In the genomic region with DNA sequence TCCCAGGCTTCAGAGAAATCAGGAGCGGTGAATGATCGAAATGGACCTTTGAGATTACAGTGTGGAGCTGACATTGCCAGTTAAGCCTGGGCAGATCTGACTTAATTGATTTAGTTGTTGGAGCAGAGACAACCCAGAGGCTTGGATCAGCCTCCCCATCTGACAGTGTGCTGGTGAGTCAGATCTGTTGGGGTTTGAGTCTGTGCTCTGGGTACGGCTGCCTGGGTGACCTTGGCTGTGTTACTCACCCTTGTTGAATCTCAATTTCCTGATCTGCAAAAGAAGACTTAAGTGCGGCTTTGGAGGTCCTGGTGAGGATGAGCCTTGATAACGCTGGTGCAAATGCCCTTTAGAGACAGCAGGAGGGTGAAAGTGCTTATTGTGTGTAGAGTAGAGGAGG, we compare ENCODE assay signal across 14 mouse cellular contexts.
DNase-seq lines count a peak whose midpoint lies in the region; ATAC-seq lines count a peak whose summit lies in the region.
"Had no signal": no experiment of that assay in that cellular context is flagged by ENCODE, and none has a peak within 500 bp of the region (broad histone marks: within the 10 kb centered on the region; RNA-seq: fewer than 3 reads in every experiment).

No protein-coding gene starts in this region.

- WGBS in heart, embryonic 10.5 days: 40% methylated on average over 5 of the region's 5 CpGs
- WGBS in liver, embryonic 15.5 days (ENCODE audit: insufficient replicate concordance): 33% methylated on average over 5 of the region's 5 CpGs

- H3K27ac ChIP-seq in heart, embryonic 10.5 days: peak overlapping the region; percentile 6; the same call in 1 of the 2 replicates
- peak overlapping the region; percentile 82 for H3K27ac ChIP-seq in liver, embryonic 15.5 days (replicated peaks)
- H3K27ac ChIP-seq: midbrain, embryonic 13.5 days; neural tube, embryonic 13.5 days had no signal

- ATAC-seq in liver, embryonic 15.5 days (ENCODE audit: insufficient read depth): no peak
- ATAC-seq: forebrain, embryonic 14.5 days; lung, postnatal 0 days had no signal

- no peak for DNase-seq in heart, embryonic 10.5 days (ENCODE audit: low spot score)
- DNase-seq in heart, postnatal 25 days (ENCODE audit: low spot score): no peak
- DNase-seq in Muller cell, postnatal 12 days (ENCODE audit: inconsistent ontology term): peak; percentile 56
- DNase-seq in brain, adult 2 months (ENCODE audit: low read depth, low spot score): peak; percentile 33
- no peak for DNase-seq in cerebellum, adult 11 months
- no peak for DNase-seq in cerebellum, postnatal 25 days
- DNase-seq in B cell, adult 2 months: no peak
- DNase-seq: cerebellum, adult 9-10 months; kidney, adult 18-20 months had no signal

- no peak overlapping the region for H3K9ac ChIP-seq in liver, embryonic 15.5 days
- H3K9ac ChIP-seq: midbrain, embryonic 13.5 days; neural tube, embryonic 13.5 days had no signal

- intact Hi-C loops in heart, postnatal 25 days (cut with DNase I): no loop called here

- peaks cover 23% of the 10 kb centered on the region for H3K4me1 ChIP-seq in heart, embryonic 10.5 days
- peaks cover 53% of the 10 kb centered on the region for H3K4me1 ChIP-seq in liver, embryonic 15.5 days (replicated peaks)
- H3K4me1 ChIP-seq: midbrain, embryonic 13.5 days; neural tube, embryonic 13.5 days had no signal

- peak overlapping the region; percentile 58 for H3K4me2 ChIP-seq in liver, embryonic 15.5 days
- H3K4me2 ChIP-seq: midbrain, embryonic 13.5 days; neural tube, embryonic 13.5 days had no signal

- no peaks in the 10 kb centered on the region for H3K9me3 ChIP-seq in heart, embryonic 10.5 days
- no peaks in the 10 kb centered on the region for H3K9me3 ChIP-seq in liver, embryonic 15.5 days (replicated peaks)
- H3K9me3 ChIP-seq: midbrain, embryonic 13.5 days; neural tube, embryonic 13.5 days had no signal

- no peaks in the 10 kb centered on the region for H3K36me3 ChIP-seq in heart, embryonic 10.5 days
- H3K36me3 ChIP-seq in liver, embryonic 15.5 days (replicated peaks): peaks cover 12% of the 10 kb centered on the region
- H3K36me3 ChIP-seq: midbrain, embryonic 13.5 days; neural tube, embryonic 13.5 days had no signal

- peaks cover 16% of the 10 kb centered on the region; the same call in 1 of the 2 replicates for H3K27me3 ChIP-seq in heart, embryonic 10.5 days (ENCODE audit: insufficient read depth, poor library complexity, severe bottlenecking)
- H3K27me3 ChIP-seq in liver, embryonic 15.5 days: no peaks in the 10 kb centered on the region
- H3K27me3 ChIP-seq: midbrain, embryonic 13.5 days; neural tube, embryonic 13.5 days had no signal

- no peak overlapping the region for H3K4me3 ChIP-seq in heart, embryonic 10.5 days
- H3K4me3 ChIP-seq in liver, embryonic 15.5 days (replicated peaks): no peak overlapping the region; the same call in 1 of the 2 replicates
- H3K4me3 ChIP-seq: midbrain, embryonic 13.5 days; neural tube, embryonic 13.5 days had no signal

Comparison
In these comparisons a context has a peak if more than half of its experiments do, and no peak if none do; other contexts are left out.
1. DNase-seq: peak in Muller cell, postnatal 12 days (single experiment) and brain, adult 2 months (single experiment); none in heart, embryonic 10.5 days (single experiment), heart, postnatal 25 days (single experiment), cerebellum, adult 11 months (single experiment), cerebellum, postnatal 25 days (0 of 2) and B cell, adult 2 months (0 of 2).